Mouse (Mus musculus) heart, adult 2 months (tissue): ENCODE results near the gene Syce1l. TPM values are rescaled to one million over a fixed set of nuclear protein-coding genes. Genes with fewer than 3 reads are reported as not detected.

Experiments used
- DNase-seq, 2 experiments: peaks; one replicate each; pipeline ENCODE4 v3.0.0; 2021
- H3K27ac ChIP-seq: fragments of 200-600 bp; 2 replicates; pipeline ENCODE4 v1.8.1; 2022
- H3K27me3 ChIP-seq: fragments of 200-500 bp; 2 replicates; pipeline ENCODE4 v1.6.1; 2012; ENCODE audit warnings: mild to moderate bottlenecking, low read length, inconsistent platforms, mixed read lengths; ENCODE audit not compliant: control insufficient read depth, insufficient read depth
- H3K36me3 ChIP-seq: fragments of 200-500 bp; 2 replicates; pipeline ENCODE4 v1.6.1; 2012; ENCODE audit warnings: low read length, inconsistent platforms; ENCODE audit not compliant: control insufficient read depth, insufficient read depth
- H3K4me1 ChIP-seq: fragments of 200-500 bp; 2 replicates; pipeline ENCODE4 v1.6.1; 2011; ENCODE audit warnings: low read length; ENCODE audit not compliant: control insufficient read depth, insufficient read depth
- H3K4me3 ChIP-seq: fragments of 200-600 bp; 2 replicates; pipeline ENCODE4 v1.8.1; 2022
- H3K79me2 ChIP-seq: fragments of 200-500 bp; replicated peaks from 2 replicates; pipeline ENCODE4 v1.6.1; 2012; ENCODE audit warnings: mild to moderate bottlenecking, inconsistent platforms, low read length, moderate library complexity, mixed read lengths; ENCODE audit not compliant: control insufficient read depth, insufficient read depth
- H3K9ac ChIP-seq: fragments of 200-500 bp; 2 replicates; pipeline ENCODE4 v1.6.1; 2012; ENCODE audit warnings: low read depth, mild to moderate bottlenecking, control low read depth, inconsistent platforms, low read length, mixed read lengths
- CTCF ChIP-seq: fragments of 200-600 bp; IDR thresholded peaks from 2 replicates; pipeline ENCODE4 v1.8.1; 2022; ENCODE audit warnings: antibody characterized with exemption, mild to moderate bottlenecking, moderate library complexity
- EP300 ChIP-seq: fragments of 200-500 bp; IDR thresholded peaks from 2 replicates; pipeline ENCODE4 v1.6.1; 2011; ENCODE audit warnings: low read depth, low read length, control low read depth; ENCODE audit not compliant: insufficient read depth
- POLR2A ChIP-seq: fragments of 200-500 bp; IDR thresholded peaks from 2 replicates; pipeline ENCODE4 v1.6.1; 2011; ENCODE audit warnings: mild to moderate bottlenecking, low read depth, low read length, control low read depth; ENCODE audit not compliant: insufficient read depth
- WGBS: fragments of 180-500 bp; shearing (Covaris S2); methylation state at CpG from one replicate; pipeline ENCODE4 v1.1.7; 2018; 5-methylcytosine and 5-hydroxymethylcytosine counted together
- intact Hi-C: fragments of 180-260 bp; cut with DNase I; formaldehyde crosslinking; loops from one replicate; pipeline ENCODE4 v1.15.1; 2025
- polyA plus RNA-seq: library from polyadenylated mRNA; depleted of rRNA; stranded (reverse); fragments of >200 nt; gene quantifications from 2 replicates; pipeline ENCODE4 v1.2.3, GENCODE M21; 2012
- total RNA-seq, 2 experiments: library from RNA; stranded (reverse); gene quantifications; 2 replicates each; pipeline ENCODE4 v1.2.3; 2021

Gene Syce1l
- total and polyA plus RNA-seq, 3 experiments: not detected

DNA sequence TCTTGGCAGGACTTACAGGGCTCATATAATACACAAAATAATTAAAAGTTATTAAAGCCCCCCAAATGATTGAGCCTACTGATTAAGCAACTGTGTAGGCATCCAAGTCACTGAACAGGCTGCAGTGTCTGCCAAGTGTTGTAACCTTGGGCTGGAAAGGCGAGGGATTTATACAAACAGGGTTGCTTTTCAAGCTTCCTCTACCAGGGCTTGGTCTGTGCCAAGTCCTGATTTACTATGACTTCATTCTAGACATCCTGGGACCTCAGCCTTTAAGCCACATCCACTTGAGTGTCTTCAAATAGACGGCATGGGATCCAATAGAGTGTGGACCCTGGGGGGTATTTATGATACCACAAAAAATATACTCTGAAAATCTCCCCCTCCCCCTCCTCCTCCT is 32.3 kb downstream of the Syce1l start:
- Histone ChIP-seq H3K79me2 (no peaks in the 10 kb centered on the region), H3K36me3 (no peaks in the 10 kb centered on the region), H3K4me3 (no peak overlapping the region), H3K4me1 (no peaks in the 10 kb centered on the region), H3K9ac (no peak overlapping the region), H3K27me3 (no peaks in the 10 kb centered on the region), H3K27ac (no peak overlapping the region)
- intact Hi-C loops: no loop called here
- 58% methylated on average over 2 of the region's 2 CpGs for WGBS
- no peak for TF ChIP-seq CTCF
- no peak for TF ChIP-seq POLR2A
- no peak for TF ChIP-seq EP300
- no peak for DNase-seq

DNA sequence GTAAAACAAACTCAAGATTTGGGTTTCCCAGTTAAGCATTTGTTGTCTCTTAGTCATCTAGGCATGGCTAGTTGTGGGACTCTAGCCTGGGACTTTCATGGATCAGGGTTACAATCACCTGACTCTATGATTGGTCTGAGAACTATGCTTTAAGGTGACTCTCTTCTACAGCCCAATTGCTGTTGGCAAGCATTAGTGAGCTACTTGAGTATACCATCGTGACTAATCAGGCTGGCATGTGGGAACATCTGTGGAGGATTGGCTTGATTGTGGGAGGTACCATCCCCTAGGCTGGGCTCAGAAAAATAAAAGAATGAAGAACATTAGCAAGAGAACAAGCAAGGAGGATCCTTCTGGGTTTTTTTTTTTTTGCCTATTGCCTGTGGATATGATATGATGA is 33.8 kb downstream of the Syce1l start:
- intact Hi-C loops: no loop called here
- H3K79me2 ChIP-seq: no peaks in the 10 kb centered on the region
- H3K36me3 ChIP-seq: no peaks in the 10 kb centered on the region
- no peaks in the 10 kb centered on the region for H3K27me3 ChIP-seq
- TF ChIP-seq POLR2A (no peak), CTCF (no peak), EP300 (no peak)
- H3K9ac ChIP-seq: no peak overlapping the region
- H3K27ac ChIP-seq: no peak overlapping the region
- no peak for DNase-seq
- 62% methylated on average over 1 of the region's 1 CpGs for WGBS
- H3K4me3 ChIP-seq: no peak overlapping the region
- no peaks in the 10 kb centered on the region for H3K4me1 ChIP-seq

DNA sequence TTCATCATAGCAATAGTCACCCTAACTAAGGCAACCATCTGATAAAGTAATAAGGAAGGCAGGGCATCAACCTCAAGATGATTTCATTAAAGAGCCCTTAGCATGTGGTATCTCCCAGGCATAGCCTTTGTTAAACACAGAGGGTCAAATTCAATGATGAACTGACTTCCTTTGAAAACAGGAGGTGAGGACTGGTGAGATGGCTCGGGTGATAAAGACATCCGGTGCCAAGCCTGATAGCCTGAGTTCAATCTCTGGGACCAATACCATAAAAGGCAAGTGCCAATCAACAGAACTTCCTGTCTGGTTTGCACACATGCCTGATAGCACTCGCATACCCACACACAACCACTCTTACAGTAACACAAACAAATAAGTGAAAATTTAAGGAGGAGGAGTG is 36.3 kb downstream of the Syce1l start:
- H3K27me3 ChIP-seq: no peaks in the 10 kb centered on the region
- H3K36me3 ChIP-seq: no peaks in the 10 kb centered on the region
- H3K9ac ChIP-seq: no peak overlapping the region
- TF ChIP-seq POLR2A: no peak
- no peak for TF ChIP-seq EP300
- TF ChIP-seq CTCF: no peak
- H3K27ac ChIP-seq: no peak overlapping the region
- WGBS: 20% methylated on average over 3 of the region's 3 CpGs
- no peaks in the 10 kb centered on the region for H3K79me2 ChIP-seq
- intact Hi-C loops: no loop called here
- DNase-seq: no peak
- no peak overlapping the region for H3K4me3 ChIP-seq
- H3K4me1 ChIP-seq: no peaks in the 10 kb centered on the region

DNA sequence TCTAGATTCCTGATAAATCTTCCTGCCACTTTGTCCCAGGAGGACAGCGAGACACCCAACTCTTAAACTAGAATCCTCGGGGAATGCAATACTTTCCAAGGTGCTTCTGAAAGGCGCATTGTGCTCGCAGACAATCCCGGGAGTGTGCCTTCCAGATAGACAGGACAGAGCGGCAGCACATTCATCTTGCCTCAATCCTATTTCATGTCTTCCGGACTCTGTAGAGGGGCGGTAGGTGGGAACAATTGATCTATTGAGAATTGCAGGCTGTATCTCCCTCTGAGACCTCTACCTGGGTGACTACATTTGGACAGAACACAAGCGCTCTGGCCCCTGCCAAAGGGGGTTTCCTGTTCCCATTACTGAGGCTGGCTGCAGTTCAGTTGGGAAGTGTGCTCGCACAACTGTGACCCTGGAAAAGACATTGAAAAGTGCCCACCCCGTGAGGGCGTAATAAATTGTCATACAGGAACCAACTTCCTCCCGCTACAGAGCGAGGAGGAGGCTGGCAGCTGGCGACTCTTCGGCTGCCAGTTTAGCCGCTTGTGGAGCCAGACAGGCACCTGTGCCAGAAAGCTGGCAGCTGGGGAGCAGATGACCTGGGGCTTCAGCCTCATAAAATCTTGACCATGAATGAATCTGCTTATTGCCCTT is 45.0 kb downstream of the Syce1l start:
- DNase-seq: peak in 1 of 2 experiments; percentile 8
- no peak overlapping the region for H3K4me3 ChIP-seq
- H3K36me3 ChIP-seq: no peaks in the 10 kb centered on the region
- no peak for TF ChIP-seq CTCF
- TF ChIP-seq EP300: no peak
- TF ChIP-seq POLR2A: no peak
- no peaks in the 10 kb centered on the region for H3K79me2 ChIP-seq
- no peak overlapping the region for H3K27ac ChIP-seq
- no peaks in the 10 kb centered on the region for H3K4me1 ChIP-seq
- intact Hi-C loops: no loop called here
- H3K27me3 ChIP-seq: no peaks in the 10 kb centered on the region
- no peak overlapping the region for H3K9ac ChIP-seq
- whole genome bisulfite sequencing: 60% methylated on average over 17 of the region's 17 CpGs

DNA sequence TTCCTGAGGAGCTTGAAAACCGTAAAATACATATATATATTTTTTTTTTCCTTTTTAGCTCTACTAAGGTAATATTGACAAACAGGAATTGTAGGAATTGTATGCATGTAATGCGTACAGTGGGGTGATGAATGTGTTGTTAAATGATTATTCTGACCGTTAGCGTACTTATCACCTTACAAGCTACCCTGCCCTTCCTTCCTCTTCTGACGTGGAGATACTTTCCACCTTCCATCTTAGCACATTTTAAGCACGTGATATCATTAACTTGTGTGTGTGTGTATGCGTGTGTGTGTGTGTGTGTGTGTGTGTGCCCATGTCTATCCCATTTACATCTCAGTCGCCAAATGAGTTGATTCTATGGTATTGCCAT is 45.5 kb downstream of the Syce1l start:
- H3K4me1 ChIP-seq: no peaks in the 10 kb centered on the region
- intact Hi-C loops: no loop called here
- H3K4me3 ChIP-seq: no peak overlapping the region
- no peak for TF ChIP-seq EP300
- TF ChIP-seq CTCF: no peak
- DNase-seq: no peak
- H3K27me3 ChIP-seq: no peaks in the 10 kb centered on the region
- 62% methylated on average over 8 of the region's 8 CpGs for WGBS
- H3K9ac ChIP-seq: no peak overlapping the region
- no peaks in the 10 kb centered on the region for H3K79me2 ChIP-seq
- no peaks in the 10 kb centered on the region for H3K36me3 ChIP-seq
- H3K27ac ChIP-seq: no peak overlapping the region

DNA sequence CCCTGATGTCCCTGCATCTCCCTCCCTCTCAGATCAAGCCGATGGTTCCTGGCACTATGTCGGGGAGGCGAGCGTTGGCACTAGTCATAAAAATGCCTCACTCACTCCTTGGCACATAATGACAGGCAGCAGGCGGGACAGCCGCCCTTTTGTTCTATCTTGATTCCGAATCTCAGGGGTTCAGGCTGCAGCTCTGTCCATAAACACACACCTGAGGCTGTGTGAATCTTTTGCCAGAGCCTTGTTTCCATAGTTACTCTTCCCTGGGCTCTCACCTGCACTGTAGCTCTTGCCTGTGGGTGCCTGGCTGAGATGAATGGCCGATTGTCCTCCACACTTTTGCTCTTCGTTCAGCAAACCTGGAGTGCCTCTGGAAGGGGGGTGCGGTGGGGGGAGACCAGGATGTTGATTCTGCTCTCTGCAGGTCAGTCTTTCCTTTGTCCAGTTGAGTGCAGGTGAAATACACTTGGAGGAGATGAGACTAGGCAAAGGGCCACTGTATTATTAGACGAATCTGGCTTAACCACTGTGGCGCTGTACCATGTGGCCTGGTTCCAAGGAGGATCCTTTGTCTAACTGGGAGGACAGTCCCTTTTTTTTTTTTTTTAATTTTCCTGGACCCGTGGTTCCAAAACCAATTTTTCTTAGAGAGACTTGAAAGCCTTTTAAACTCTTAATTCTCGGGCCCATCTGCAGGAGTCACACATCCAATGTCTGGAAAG is 48.8 kb downstream of the Syce1l start:
- Histone ChIP-seq H3K79me2 (no peaks in the 10 kb centered on the region), H3K27ac (no peak overlapping the region), H3K4me1 (no peaks in the 10 kb centered on the region), H3K9ac (no peak overlapping the region), H3K27me3 (no peaks in the 10 kb centered on the region), H3K4me3 (no peak overlapping the region), H3K36me3 (no peaks in the 10 kb centered on the region)
- intact Hi-C loops: no loop called here
- 80% methylated on average over 14 of the region's 14 CpGs for WGBS
- no peak for TF ChIP-seq CTCF
- no peak for TF ChIP-seq EP300
- no peak for TF ChIP-seq POLR2A
- no peak for DNase-seq
